Mouse (Mus musculus): ENCODE measurements at regions not wholly inside any gene's neighbourhood (a gene's known extent, or its start where the extent isn't known, plus 50 kb on each side); places are given as distances from the start of the nearest gene placed in this dataset.

- ATAC-seq (no peak), DNase-seq (ENCODE audit: low spot score) (no peak)
- H3K27ac ChIP-seq (ENCODE audit: low read depth, low read length), result no peak overlapping the region
- no peak overlapping the region for H3K9ac ChIP-seq (ENCODE audit: low read length)
- no peak overlapping the region for H3K4me3 ChIP-seq (ENCODE audit: low read depth, low read length)
- WGBS, result 71% methylated on average over 8 of the region's 8 CpGs
- 0 out of 2 replicates have a peak, but pooled peaks cover 7% of the 10 kb centered on the region for H3K4me1 ChIP-seq (ENCODE audit: control insufficient read depth, insufficient read depth, low read length)
- H3K9me3 ChIP-seq (replicated peaks; ENCODE audit: control insufficient read depth, low read length), result no peaks in the 10 kb centered on the region
- no peaks in the 10 kb centered on the region for H3K36me3 ChIP-seq (ENCODE audit: control insufficient read depth, insufficient read depth, low read length)
- H3K27me3 ChIP-seq (replicated peaks; ENCODE audit: control insufficient read depth, insufficient read depth, low read length), result no peaks in the 10 kb centered on the region
- no peak overlapping the region for H3K4me2 ChIP-seq (ENCODE audit: low read length)
Observed at GRCm38 (mm10) chr16:30746211-30746610, 146.7 kb downstream of the Fam43a start.

- Histone ChIP-seq H3K36me3 (ENCODE audit: control insufficient read depth, insufficient read depth, low read length) (no peaks in the 10 kb centered on the region), H3K9ac (ENCODE audit: low read length) (no peak overlapping the region), H3K27ac (ENCODE audit: low read depth, low read length) (no peak overlapping the region), H3K4me1 (ENCODE audit: control insufficient read depth, insufficient read depth, low read length) (no peaks in the 10 kb centered on the region), H3K9me3 (replicated peaks; ENCODE audit: control insufficient read depth, low read length) (no peaks in the 10 kb centered on the region), H3K27me3 (replicated peaks; ENCODE audit: control insufficient read depth, insufficient read depth, low read length) (no peaks in the 10 kb centered on the region), H3K4me3 (ENCODE audit: low read depth, low read length) (no peak overlapping the region), H3K4me2 (ENCODE audit: low read length) (no peak overlapping the region)
- no peak for DNase-seq (ENCODE audit: low spot score)
- ATAC-seq, result no peak
- 57% methylated on average over 3 of the region's 3 CpGs for WGBS
Observed at GRCm38 (mm10) chr16:30749841-30750240, 150.3 kb downstream of the Fam43a start.

DNA sequence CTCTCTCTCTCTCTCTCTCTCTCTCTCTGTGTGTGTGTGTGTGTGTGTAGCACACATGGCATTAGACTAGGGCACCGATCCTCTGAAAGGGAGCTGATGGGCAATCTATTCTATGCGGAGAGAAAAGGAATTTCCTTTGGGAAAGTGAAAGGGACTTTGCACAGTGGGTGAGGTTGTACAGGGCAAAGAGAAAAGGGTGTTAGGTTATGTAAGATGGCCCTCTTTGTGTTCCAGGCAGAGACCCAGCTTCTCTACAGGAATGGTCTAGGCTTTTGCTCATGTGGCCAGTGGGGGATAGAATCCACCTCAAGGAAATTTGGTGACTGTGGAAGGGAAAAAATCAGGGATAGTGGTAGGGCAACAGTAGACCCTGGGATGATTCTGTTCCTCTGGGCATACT lies 156.2 kb downstream of the Fam43a start:
- Histone ChIP-seq H3K27me3 (replicated peaks; ENCODE audit: control insufficient read depth, insufficient read depth, low read length) (no peaks in the 10 kb centered on the region), H3K9ac (ENCODE audit: low read length) (no peak overlapping the region), H3K36me3 (ENCODE audit: control insufficient read depth, insufficient read depth, low read length) (no peaks in the 10 kb centered on the region), H3K4me1 (ENCODE audit: control insufficient read depth, insufficient read depth, low read length) (no peaks in the 10 kb centered on the region), H3K9me3 (replicated peaks; ENCODE audit: control insufficient read depth, low read length) (no peaks in the 10 kb centered on the region), H3K4me3 (ENCODE audit: low read depth, low read length) (no peak overlapping the region), H3K4me2 (ENCODE audit: low read length) (no peak overlapping the region), H3K27ac (ENCODE audit: low read depth, low read length) (no peak overlapping the region)
- DNase-seq (ENCODE audit: low spot score) (no peak), ATAC-seq (no peak)
- WGBS, result 89% methylated on average over 2 of the region's 2 CpGs

GRCm38 (mm10) chr16:30756678-30757077 lies 157.2 kb downstream of the Fam43a start:
- Histone ChIP-seq H3K36me3 (ENCODE audit: control insufficient read depth, insufficient read depth, low read length) (no peaks in the 10 kb centered on the region), H3K27ac (ENCODE audit: low read depth, low read length) (no peak overlapping the region), H3K4me1 (ENCODE audit: control insufficient read depth, insufficient read depth, low read length) (no peaks in the 10 kb centered on the region), H3K27me3 (replicated peaks; ENCODE audit: control insufficient read depth, insufficient read depth, low read length) (no peaks in the 10 kb centered on the region), H3K9me3 (replicated peaks; ENCODE audit: control insufficient read depth, low read length) (no peaks in the 10 kb centered on the region), H3K4me2 (ENCODE audit: low read length) (no peak overlapping the region), H3K4me3 (ENCODE audit: low read depth, low read length) (no peak overlapping the region), H3K9ac (ENCODE audit: low read length) (no peak overlapping the region)
- 79% methylated on average over 5 of the region's 5 CpGs for WGBS
- ATAC-seq, result no peak
- no peak for DNase-seq (ENCODE audit: low spot score)

GRCm38 (mm10) chr16:30757556-30757955 lies 158.0 kb downstream of the Fam43a start:
- ATAC-seq, result no peak
- no peaks in the 10 kb centered on the region for H3K36me3 ChIP-seq (ENCODE audit: control insufficient read depth, insufficient read depth, low read length)
- H3K4me3 ChIP-seq (ENCODE audit: low read depth, low read length), result no peak overlapping the region
- WGBS, result 68% methylated on average over 3 of the region's 3 CpGs
- no peaks in the 10 kb centered on the region for H3K4me1 ChIP-seq (ENCODE audit: control insufficient read depth, insufficient read depth, low read length)
- H3K27me3 ChIP-seq (replicated peaks; ENCODE audit: control insufficient read depth, insufficient read depth, low read length), result no peaks in the 10 kb centered on the region
- H3K4me2 ChIP-seq (ENCODE audit: low read length), result no peak overlapping the region
- H3K9me3 ChIP-seq (replicated peaks; ENCODE audit: control insufficient read depth, low read length), result no peaks in the 10 kb centered on the region
- H3K27ac ChIP-seq (ENCODE audit: low read depth, low read length), result no peak overlapping the region
- no peak overlapping the region for H3K9ac ChIP-seq (ENCODE audit: low read length)
- no peak for DNase-seq (ENCODE audit: low spot score)

- Histone ChIP-seq H3K4me3 (ENCODE audit: low read depth, low read length) (no peak overlapping the region), H3K27ac (ENCODE audit: low read depth, low read length) (no peak overlapping the region), H3K27me3 (replicated peaks; ENCODE audit: control insufficient read depth, insufficient read depth, low read length) (no peaks in the 10 kb centered on the region), H3K4me1 (ENCODE audit: control insufficient read depth, insufficient read depth, low read length) (no peaks in the 10 kb centered on the region), H3K4me2 (ENCODE audit: low read length) (no peak overlapping the region), H3K36me3 (ENCODE audit: control insufficient read depth, insufficient read depth, low read length) (no peaks in the 10 kb centered on the region), H3K9ac (ENCODE audit: low read length) (no peak overlapping the region), H3K9me3 (replicated peaks; ENCODE audit: control insufficient read depth, low read length) (no peaks in the 10 kb centered on the region)
- DNase-seq (ENCODE audit: low spot score) (no peak), ATAC-seq (no peak)
- 86% methylated on average over 6 of the region's 6 CpGs for WGBS
Observed at GRCm38 (mm10) chr16:30758041-30758440, 158.5 kb downstream of the Fam43a start.

- Histone ChIP-seq H3K4me1 (ENCODE audit: control insufficient read depth, insufficient read depth, low read length) (no peaks in the 10 kb centered on the region), H3K9ac (ENCODE audit: low read length) (no peak overlapping the region), H3K36me3 (ENCODE audit: control insufficient read depth, insufficient read depth, low read length) (no peaks in the 10 kb centered on the region), H3K9me3 (replicated peaks; ENCODE audit: control insufficient read depth, low read length) (no peaks in the 10 kb centered on the region), H3K27ac (ENCODE audit: low read depth, low read length) (no peak overlapping the region), H3K27me3 (replicated peaks; ENCODE audit: control insufficient read depth, insufficient read depth, low read length) (no peaks in the 10 kb centered on the region), H3K4me3 (ENCODE audit: low read depth, low read length) (no peak overlapping the region), H3K4me2 (ENCODE audit: low read length) (no peak overlapping the region)
- ATAC-seq (no peak), DNase-seq (ENCODE audit: low spot score) (no peak)
- 82% methylated on average over 8 of the region's 8 CpGs for WGBS
Observed at GRCm38 (mm10) chr16:30759503-30759902, 160.0 kb downstream of the Fam43a start.

- no peaks in the 10 kb centered on the region for H3K27me3 ChIP-seq (replicated peaks; ENCODE audit: control insufficient read depth, insufficient read depth, low read length)
- DNase-seq (ENCODE audit: low spot score), result no peak
- ATAC-seq, result no peak
- no peak overlapping the region for H3K4me3 ChIP-seq (ENCODE audit: low read depth, low read length)
- whole genome bisulfite sequencing, result 80% methylated on average over 8 of the region's 8 CpGs
- no peak overlapping the region for H3K9ac ChIP-seq (ENCODE audit: low read length)
- no peaks in the 10 kb centered on the region for H3K9me3 ChIP-seq (replicated peaks; ENCODE audit: control insufficient read depth, low read length)
- H3K36me3 ChIP-seq (ENCODE audit: control insufficient read depth, insufficient read depth, low read length), result no peaks in the 10 kb centered on the region
- no peak overlapping the region for H3K27ac ChIP-seq (ENCODE audit: low read depth, low read length)
- no peak overlapping the region for H3K4me2 ChIP-seq (ENCODE audit: low read length)
- no peaks in the 10 kb centered on the region for H3K4me1 ChIP-seq (ENCODE audit: control insufficient read depth, insufficient read depth, low read length)
Observed at GRCm38 (mm10) chr16:30761201-30761710, 161.7 kb downstream of the Fam43a start.

DNA sequence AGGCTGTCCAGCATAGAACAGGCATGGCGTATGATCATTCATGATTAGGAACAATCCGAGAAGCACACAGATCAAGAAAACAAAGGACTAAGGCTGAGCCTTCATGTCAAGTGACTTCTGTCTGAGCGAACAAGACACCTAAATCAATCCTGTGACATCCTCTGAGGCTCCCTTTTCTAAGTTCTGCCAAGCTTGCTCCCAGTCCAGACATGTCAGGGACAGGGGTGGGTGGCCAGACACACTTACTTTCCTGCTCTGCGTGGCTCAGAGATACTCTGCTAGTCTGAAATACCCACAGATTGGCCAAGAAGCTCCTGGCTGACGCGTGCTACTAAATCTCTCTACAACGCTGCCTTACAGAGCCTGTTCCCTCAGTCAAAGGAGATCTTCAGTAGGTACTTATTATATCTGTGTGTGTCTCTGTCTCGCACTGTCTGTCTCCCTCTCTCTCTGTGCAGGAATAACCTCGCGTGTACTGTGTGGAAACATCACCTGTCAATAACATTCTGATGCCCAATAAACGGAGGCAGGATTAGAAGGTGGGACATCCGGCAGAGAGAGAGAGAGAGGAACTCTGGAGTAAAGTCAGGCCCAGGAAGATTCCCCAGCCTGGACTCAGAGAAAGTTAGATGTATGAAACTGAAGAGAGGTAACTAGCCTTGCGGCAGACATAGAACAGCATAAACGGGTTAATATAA lies 163.5 kb downstream of the Fam43a start:
- H3K4me1 ChIP-seq (ENCODE audit: control insufficient read depth, insufficient read depth, low read length), result no peaks in the 10 kb centered on the region
- H3K27me3 ChIP-seq (replicated peaks; ENCODE audit: control insufficient read depth, insufficient read depth, low read length), result no peaks in the 10 kb centered on the region
- no peak overlapping the region for H3K4me2 ChIP-seq (ENCODE audit: low read length)
- no peak overlapping the region for H3K27ac ChIP-seq (ENCODE audit: low read depth, low read length)
- H3K9ac ChIP-seq (ENCODE audit: low read length), result no peak overlapping the region
- H3K36me3 ChIP-seq (ENCODE audit: control insufficient read depth, insufficient read depth, low read length), result no peaks in the 10 kb centered on the region
- DNase-seq (ENCODE audit: low spot score) (no peak), ATAC-seq (no peak)
- no peak overlapping the region for H3K4me3 ChIP-seq (ENCODE audit: low read depth, low read length)
- H3K9me3 ChIP-seq (replicated peaks; ENCODE audit: control insufficient read depth, low read length), result no peaks in the 10 kb centered on the region
- 76% methylated on average over 14 of the region's 14 CpGs for WGBS
